Mouse (Mus musculus) neural tube, embryonic 14.5 days (tissue): ENCODE data around the gene Slc35d1. TPM values are rescaled to one million over a fixed set of nuclear protein-coding genes. Genes with fewer than 3 reads are reported as not detected.
"Not testable (repeated sequence)": the region's sequence is repeated elsewhere in the genome, so short reads cannot be mapped to it uniquely, and the experiment has no call there.

Experiments
- ATAC-seq: fragments of 200-750 bp; cut with Nextera tagmentation; 2 replicates; pipeline ENCODE4 v1.8.0; 2017; ENCODE audit warnings: low read depth, mild to moderate bottlenecking, moderate TSS enrichment, moderate library complexity
- H3K27ac ChIP-seq: fragments of 300-500 bp; sonication (generic); 2 replicates; pipeline ENCODE4 v1.5.1; 2014; ENCODE audit warnings: low read depth, mild to moderate bottlenecking, control low read depth, low read length, moderate library complexity, mixed read lengths
- H3K27me3 ChIP-seq: fragments of 300-500 bp; sonication (generic); 2 replicates; pipeline ENCODE4 v1.6.1; 2014; ENCODE audit warnings: low read length; ENCODE audit not compliant: control insufficient read depth, insufficient read depth
- H3K36me3 ChIP-seq: fragments of 300-500 bp; sonication (generic); 2 replicates; pipeline ENCODE4 v1.6.1; 2014; ENCODE audit warnings: low read length, mixed read lengths; ENCODE audit not compliant: control insufficient read depth, insufficient read depth
- H3K4me1 ChIP-seq: fragments of 300-500 bp; sonication (generic); 2 replicates; pipeline ENCODE4 v1.6.1; 2014; ENCODE audit warnings: low read length; ENCODE audit not compliant: control insufficient read depth, insufficient read depth
- H3K4me2 ChIP-seq: fragments of 300-500 bp; sonication (generic); 2 replicates; pipeline ENCODE4 v1.6.1; 2014; ENCODE audit warnings: mild to moderate bottlenecking, low read depth, low read length, control low read depth
- H3K4me3 ChIP-seq: fragments of 300-500 bp; sonication (generic); 2 replicates; pipeline ENCODE4 v1.5.1; 2014; ENCODE audit warnings: low read depth, low read length, control low read depth, mixed read lengths
- H3K9ac ChIP-seq: fragments of 300-500 bp; sonication (generic); replicated peaks from 2 replicates; pipeline ENCODE4 v1.6.1; 2014; ENCODE audit warnings: low read depth, mild to moderate bottlenecking, control low read depth, low read length, mixed read lengths
- H3K9me3 ChIP-seq: fragments of 300-500 bp; sonication (generic); 2 replicates; pipeline ENCODE4 v1.6.1; 2016; ENCODE audit warnings: low read length; ENCODE audit not compliant: control insufficient read depth
- WGBS: fragments of 180-500 bp; shearing (Covaris S2); extraction: QIAGEN DNeasy Blood & Tissue Kit; methylation state at CpG from one replicate; pipeline ENCODE4 v1.1.7; 2014; 5-methylcytosine and 5-hydroxymethylcytosine counted together
- polyA plus RNA-seq: library from polyadenylated mRNA; unstranded; fragments of >200 nt; fragmentation: Nextera tagmentation; extraction: Ambion mirVana; gene quantifications from 2 replicates; pipeline ENCODE4 v1.2.1, GENCODE M21; 2014

The Slc35d1 gene
- polyA plus RNA-seq, 1 experiment from 2014 or later = 9.5 TPM

- WGBS = 86% methylated on average over 7 of the region's 7 CpGs
- Histone ChIP-seq H3K4me1 (no peaks in the 10 kb centered on the region), H3K4me2 (no peak overlapping the region), H3K9ac (no peak overlapping the region), H3K4me3 (no peak overlapping the region), H3K27me3 (no peaks in the 10 kb centered on the region), H3K36me3 (peaks cover 4% of the 10 kb centered on the region; the same call in 1 of the 2 replicates), H3K9me3 (no peaks in the 10 kb centered on the region), H3K27ac (no peak overlapping the region)
- ATAC-seq = no peak
These were observed 41.0 kb downstream of the Slc35d1 start for GRCm38 (mm10) chr4:103174001-103174400.

- Histone ChIP-seq H3K9me3 (no peaks in the 10 kb centered on the region), H3K27ac (no peak overlapping the region), H3K9ac (no peak overlapping the region), H3K4me2 (no peak overlapping the region), H3K27me3 (no peaks in the 10 kb centered on the region), H3K4me1 (no peaks in the 10 kb centered on the region), H3K4me3 (no peak overlapping the region), H3K36me3 (peaks cover 4% of the 10 kb centered on the region; the same call in 1 of the 2 replicates)
- ATAC-seq = no peak
- WGBS = 79% methylated on average over 6 of the region's 6 CpGs
These were observed 41.5 kb downstream of the Slc35d1 start for GRCm38 (mm10) chr4:103173507-103173906.

GRCm38 (mm10) chr4:103171256-103171655, 43.7 kb downstream of the Slc35d1 start:
- no peak for ATAC-seq
- 86% methylated on average over 3 of the region's 3 CpGs for WGBS
- Histone ChIP-seq H3K4me1 (no peaks in the 10 kb centered on the region), H3K4me2 (no peak overlapping the region), H3K9ac (no peak overlapping the region), H3K27me3 (no peaks in the 10 kb centered on the region), H3K4me3 (no peak overlapping the region), H3K27ac (no peak overlapping the region), H3K36me3 (peaks cover 4% of the 10 kb centered on the region; the same call in 1 of the 2 replicates), H3K9me3 (no peaks in the 10 kb centered on the region)

GRCm38 (mm10) chr4:103166198-103166597, 48.8 kb downstream of the Slc35d1 start:
- H3K36me3 ChIP-seq = peaks cover 14% of the 10 kb centered on the region
- not testable (repeated sequence) for H3K27ac ChIP-seq, H3K9me3 ChIP-seq, ATAC-seq, H3K27me3 ChIP-seq, H3K4me2 ChIP-seq, H3K4me1 ChIP-seq, H3K9ac ChIP-seq, H3K4me3 ChIP-seq
- WGBS = 100% methylated on average over 1 of the region's 1 CpGs

- Histone ChIP-seq H3K9me3 (no peaks in the 10 kb centered on the region), H3K9ac (no peak overlapping the region), H3K27me3 (no peaks in the 10 kb centered on the region), H3K4me3 (no peak overlapping the region), H3K4me2 (no peak overlapping the region), H3K4me1 (no peaks in the 10 kb centered on the region), H3K36me3 (peaks cover 30% of the 10 kb centered on the region; the same call in 1 of the 2 replicates), H3K27ac (no peak overlapping the region)
- no peak for ATAC-seq
- 93% methylated on average over 4 of the region's 4 CpGs for WGBS
These were observed 56.2 kb downstream of the Slc35d1 start for GRCm38 (mm10) chr4:103158781-103159180.

GRCm38 (mm10) chr4:103151946-103152345, 63.0 kb downstream of the Slc35d1 start:
- WGBS = 80% methylated on average over 5 of the region's 5 CpGs
- Histone ChIP-seq H3K9me3 (no peaks in the 10 kb centered on the region), H3K27ac (no peak overlapping the region), H3K36me3 (peaks cover 37% of the 10 kb centered on the region), H3K27me3 (no peaks in the 10 kb centered on the region), H3K9ac (no peak overlapping the region), H3K4me3 (no peak overlapping the region), H3K4me1 (no peaks in the 10 kb centered on the region), H3K4me2 (no peak overlapping the region)
- ATAC-seq = no peak

- ATAC-seq = peak; percentile 63; the same call in 1 of the 2 replicates
- Histone ChIP-seq H3K4me2 (no peak overlapping the region), H3K27ac (no peak overlapping the region), H3K27me3 (no peaks in the 10 kb centered on the region), H3K4me1 (no peaks in the 10 kb centered on the region), H3K36me3 (peaks cover 22% of the 10 kb centered on the region), H3K9me3 (no peaks in the 10 kb centered on the region), H3K4me3 (no peak overlapping the region), H3K9ac (no peak overlapping the region)
- 42% methylated on average over 5 of the region's 5 CpGs for WGBS
These were observed 68.6 kb downstream of the Slc35d1 start for GRCm38 (mm10) chr4:103146339-103146738.

- Histone ChIP-seq H3K4me2 (no peak overlapping the region), H3K9ac (no peak overlapping the region), H3K4me1 (no peaks in the 10 kb centered on the region), H3K9me3 (no peaks in the 10 kb centered on the region), H3K27ac (no peak overlapping the region), H3K36me3 (peaks cover 14% of the 10 kb centered on the region; the same call in 1 of the 2 replicates), H3K27me3 (no peaks in the 10 kb centered on the region), H3K4me3 (no peak overlapping the region)
- no peak for ATAC-seq
- WGBS = 87% methylated on average over 1 of the region's 1 CpGs
These were observed 78.0 kb downstream of the Slc35d1 start for GRCm38 (mm10) chr4:103136946-103137345.

- no peak overlapping the region for H3K4me2 ChIP-seq
- H3K36me3 ChIP-seq = peaks cover 8% of the 10 kb centered on the region
- H3K4me3 ChIP-seq = no peak overlapping the region
- H3K9me3 ChIP-seq = no peaks in the 10 kb centered on the region
- H3K27ac ChIP-seq = no peak overlapping the region
- ATAC-seq = no peak
- no peak overlapping the region for H3K9ac ChIP-seq
- H3K4me1 ChIP-seq = no peaks in the 10 kb centered on the region
- no peaks in the 10 kb centered on the region for H3K27me3 ChIP-seq
- WGBS = 92% methylated on average over 4 of the region's 4 CpGs
These were observed 88.4 kb downstream of the Slc35d1 start for GRCm38 (mm10) chr4:103126533-103126932.
